Mouse (Mus musculus): ENCODE results near the gene Huwe1.

GRCm38 (mm10) chrX:151804388-151804787, 3.8 kb downstream of the Huwe1 start:
- no peak for TF ChIP-seq POLR2A (IDR thresholded peaks at IDR 0.05; ENCODE audit: low read depth, low read length)
- no peak for TF ChIP-seq CTCF (IDR thresholded peaks at IDR 0.05; ENCODE audit: extremely low read depth, insufficient read depth, insufficient read length, insufficient replicate concordance)

Measured in spleen, adult 2 months (tissue).